Mouse (Mus musculus): Measurements from ENCODE around the gene Olfr311.
A peak's percentile ranks its signal among the peaks of the same experiment; 100 is the strongest.
"Not testable (repeated sequence)": the region's sequence is repeated elsewhere in the genome, so short reads cannot be mapped to it uniquely, and the experiment has no call there.

Gene Olfr311

DNA sequence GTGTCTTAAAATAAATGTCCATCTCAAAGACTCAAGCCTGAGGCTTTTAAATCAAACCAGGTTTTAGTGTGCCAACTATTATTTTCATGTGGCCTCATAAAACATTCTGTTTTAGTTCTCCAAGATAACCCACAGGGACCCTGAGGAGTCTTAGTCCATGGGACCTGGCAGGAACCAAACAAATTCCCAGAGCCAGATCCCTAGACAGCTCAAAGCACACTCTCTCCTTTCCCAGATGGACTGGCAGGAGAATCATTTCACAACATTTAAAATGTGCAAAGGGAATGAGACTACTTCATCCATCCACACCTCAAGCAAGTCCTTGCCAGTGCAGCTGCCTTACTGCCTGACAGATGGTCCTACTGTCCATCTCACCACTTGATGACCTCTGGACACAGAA lies at the start of gene Olfr311:
Gene Olfr311, plus strand, starts transcription at position 301 of the 400 bp plus-strand sequence.
- DNase-seq: not testable (repeated sequence)

GRCm38 (mm10) chr11:58789532-58789931 lies 49.5 kb upstream of the Olfr311 start:
- DNase-seq: no peak

DNA sequence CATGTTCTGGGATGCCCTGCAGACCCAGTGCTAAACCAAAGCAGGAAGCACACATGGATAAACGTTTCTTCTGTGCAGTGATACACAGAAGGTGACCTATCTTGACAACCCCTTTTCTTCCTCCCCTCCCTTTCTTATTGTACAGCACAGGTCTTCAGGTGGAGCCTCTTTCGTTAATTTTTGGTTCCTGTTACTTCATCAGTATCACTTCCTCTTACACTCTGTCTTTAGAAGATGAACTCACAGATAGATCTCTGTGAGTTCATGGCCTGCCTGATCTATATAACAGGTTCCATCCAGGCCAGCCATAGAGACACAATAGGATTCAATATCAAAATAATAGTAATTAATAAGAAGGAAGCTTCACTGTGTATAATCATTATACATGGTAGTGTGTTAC lies 49.0 kb upstream of the Olfr311 start:
- no peak for DNase-seq

DNA sequence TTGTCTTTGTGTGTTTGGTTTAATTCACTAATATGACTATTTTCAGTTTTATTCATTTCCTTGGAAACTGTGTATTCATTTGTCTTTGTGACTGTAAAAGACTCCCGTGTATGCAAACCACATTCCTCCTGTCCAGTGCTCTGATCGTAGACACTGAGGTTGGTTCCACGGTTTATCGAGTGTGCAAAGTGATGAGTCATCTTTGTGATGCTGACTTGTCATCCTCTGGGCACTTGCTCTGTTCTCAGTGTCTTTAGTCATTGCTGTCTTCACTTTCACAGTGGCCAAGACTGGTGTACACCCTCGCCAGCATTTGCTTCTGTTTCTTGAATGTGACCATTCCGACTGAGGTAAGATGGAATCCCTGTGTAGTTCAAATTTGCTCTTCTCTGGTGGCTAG lies 48.4 kb upstream of the Olfr311 start:
- DNase-seq: no peak

- DNase-seq: peak; percentile 42
These were observed 43.2 kb upstream of the Olfr311 start for GRCm38 (mm10) chr11:58795856-58796255.

DNA sequence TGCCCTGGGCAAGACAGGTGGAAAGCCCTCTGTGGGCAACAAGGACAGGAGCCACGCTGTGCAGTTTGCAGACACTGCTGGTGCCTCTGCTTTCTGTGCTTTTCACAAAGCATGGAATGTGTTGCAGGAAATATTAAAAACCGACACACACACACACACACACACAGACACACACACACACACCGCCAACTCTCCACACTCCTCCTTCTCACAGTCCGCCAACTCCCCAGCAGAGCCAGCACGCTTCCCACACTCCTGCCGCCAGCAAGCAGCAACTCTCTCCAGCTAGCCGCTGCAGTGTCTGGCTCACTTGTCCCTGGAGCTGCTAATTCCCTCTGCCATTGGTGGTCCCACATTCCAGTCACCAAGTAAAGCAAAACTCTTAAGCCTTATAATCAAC lies 42.2 kb upstream of the Olfr311 start:
- no peak for DNase-seq

GRCm38 (mm10) chr11:58799747-58800146 lies 39.3 kb upstream of the Olfr311 start:
- DNase-seq: no peak

DNA sequence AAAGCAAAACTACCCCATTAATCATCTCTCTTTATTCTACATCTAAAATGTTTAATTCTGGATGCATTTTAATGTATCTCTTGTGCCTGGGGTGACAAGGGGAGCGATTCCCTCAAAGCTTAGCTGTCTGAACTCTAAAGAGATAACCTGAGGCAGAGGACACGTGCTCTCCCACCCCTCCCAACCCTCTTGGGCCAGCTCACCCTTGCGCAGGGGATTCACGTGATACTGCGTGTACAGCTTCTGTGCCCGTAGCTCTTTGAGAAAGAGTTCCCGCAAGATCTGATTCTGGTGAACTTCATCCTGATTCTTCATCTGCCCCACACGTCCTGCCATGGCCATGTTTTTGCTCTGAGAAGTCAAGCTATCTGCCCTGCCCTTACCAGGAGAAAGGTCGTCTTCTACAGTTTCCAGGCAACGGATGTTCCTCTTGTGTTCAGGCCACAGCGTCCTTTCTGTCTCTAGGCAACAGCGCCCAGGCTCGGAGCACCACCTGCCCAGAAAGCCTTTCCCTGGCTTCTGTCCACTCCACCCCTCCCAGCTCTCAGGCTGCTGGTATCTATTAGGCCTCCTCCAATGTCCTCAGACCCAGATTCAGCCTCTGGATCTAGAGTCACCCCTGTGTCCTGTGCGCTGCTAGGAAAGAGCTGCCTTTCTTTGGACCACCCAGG lies 37.4 kb upstream of the Olfr311 start, which contains the start of gene Fam183b:
Gene Fam183b, minus strand, starts transcription at position 403 of the 671 bp plus-strand sequence.
- DNase-seq: no peak

GRCm38 (mm10) chr11:58803871-58804270 lies 35.2 kb upstream of the Olfr311 start:
- DNase-seq: no peak

DNA sequence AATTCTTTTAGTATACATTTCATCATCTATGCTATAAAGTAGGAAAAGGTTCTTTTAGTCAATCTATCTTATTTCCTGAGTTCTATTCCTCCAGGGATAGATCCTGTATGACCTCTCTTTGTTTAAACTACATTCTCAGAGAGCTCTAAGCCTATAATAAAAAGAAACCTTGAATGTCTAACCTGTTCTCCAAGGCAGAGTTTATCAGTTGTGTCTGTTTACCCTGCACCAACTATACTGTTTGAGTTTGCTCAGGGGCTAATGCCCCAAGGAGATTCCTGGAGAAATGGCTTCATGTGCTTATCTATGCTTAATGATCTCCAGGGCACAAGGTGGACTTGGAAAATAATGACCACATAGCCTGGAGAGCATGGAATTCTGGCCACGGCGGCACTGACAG lies 34.7 kb upstream of the Olfr311 start:
- no peak for DNase-seq

GRCm38 (mm10) chr11:58812001-58812400 lies 27.1 kb upstream of the Olfr311 start:
- no peak for DNase-seq

DNA sequence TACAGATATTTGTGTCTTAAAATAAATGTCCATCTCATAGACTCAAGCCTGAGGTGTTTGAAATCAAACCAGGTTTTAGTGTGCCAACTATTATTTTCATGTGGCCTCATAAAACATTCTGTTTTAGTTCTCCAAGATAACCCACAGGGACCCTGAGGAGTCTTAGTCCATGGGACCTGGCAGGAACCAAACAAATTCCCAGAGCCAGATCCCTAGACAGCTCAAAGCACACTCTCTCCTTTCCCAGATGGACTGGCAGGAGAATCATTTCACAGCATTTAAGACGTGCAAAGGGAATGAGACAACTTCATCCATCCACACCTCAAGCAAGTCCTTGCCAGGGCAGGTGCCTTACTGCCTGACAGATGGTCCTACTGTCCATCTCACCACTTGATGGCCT lies 24.4 kb upstream of the Olfr311 start, which contains the start of gene Olfr313:
Gene Olfr313, plus strand, starts transcription at position 301 of the 400 bp plus-strand sequence.
- not testable (repeated sequence) for DNase-seq

DNA sequence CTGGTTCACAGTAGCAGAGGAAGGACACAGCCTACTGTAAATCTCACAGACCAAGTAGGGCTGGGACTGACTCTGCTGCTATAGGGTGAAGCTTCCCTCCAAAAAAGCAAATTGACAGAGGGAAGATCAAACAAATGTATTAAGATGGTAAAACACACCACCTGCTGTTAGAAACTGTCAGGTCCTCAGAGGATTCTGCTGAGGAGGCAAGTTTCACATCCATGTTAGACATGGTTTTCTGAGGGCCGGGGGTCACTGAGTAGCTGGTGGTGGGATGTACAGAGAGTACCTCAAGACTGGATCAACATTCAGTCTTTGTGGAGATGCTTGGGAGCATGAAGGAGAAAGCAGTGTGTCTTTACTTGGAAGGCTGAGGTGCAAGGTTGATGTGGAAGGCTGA lies 23.4 kb upstream of the Olfr311 start:
- no peak for DNase-seq

- not testable (repeated sequence) for DNase-seq
These were observed 10.1 kb upstream of the Olfr311 start, which contains the start of gene Olfr312 for GRCm38 (mm10) chr11:58828937-58829336. Olfr312 (plus strand) TSS chr11:58829237.

DNA sequence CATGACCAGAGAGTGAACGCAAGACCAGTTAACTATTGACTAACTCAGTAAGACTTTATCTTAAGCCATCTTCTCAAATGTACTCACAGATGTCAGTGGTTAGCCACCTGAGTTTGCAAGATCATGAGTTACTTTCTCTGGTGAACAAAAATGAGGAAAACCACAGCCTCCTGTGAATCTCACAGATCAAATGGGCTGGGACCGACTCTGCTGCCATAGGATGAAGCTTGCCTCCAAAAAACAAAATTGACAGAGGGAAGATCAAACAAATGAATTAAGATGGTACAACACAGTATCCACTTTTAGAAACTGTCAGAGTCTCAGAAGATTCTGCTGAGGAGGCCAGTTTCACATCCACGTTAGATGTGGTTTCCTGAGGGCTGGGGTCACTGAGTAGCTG lies 9.3 kb upstream of the Olfr311 start:
- peak; percentile 55 for DNase-seq

GRCm38 (mm10) chr11:58832541-58832940 lies 6.5 kb upstream of the Olfr311 start:
- peak; percentile 72 for DNase-seq

- DNase-seq: peak; percentile 84
These were observed 7.9 kb downstream of the Olfr311 start, which contains the start of gene Gm12258 for GRCm38 (mm10) chr11:58846919-58847461. Gm12258 (plus strand) TSS chr11:58847158.

DNA sequence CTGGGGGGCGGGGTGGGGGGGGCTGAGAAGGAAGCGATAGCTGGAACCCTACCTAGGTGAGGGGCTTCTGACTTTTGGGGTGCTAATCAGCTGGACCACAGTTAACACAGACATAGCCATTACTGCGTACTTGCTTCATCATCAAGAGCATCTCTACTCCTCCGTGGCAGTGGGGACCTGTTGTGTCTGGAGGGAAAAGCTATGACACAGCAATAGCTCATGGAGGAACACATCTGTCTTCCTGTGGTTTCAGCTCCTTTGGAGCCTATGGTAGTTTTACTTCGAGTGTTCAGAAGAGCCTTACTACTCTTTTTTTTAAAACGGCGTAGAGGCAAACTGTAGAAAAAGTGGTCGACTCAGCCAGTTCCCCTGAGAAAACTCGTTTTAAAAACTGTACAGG lies 8.6 kb downstream of the Olfr311 start:
- DNase-seq: no peak

GRCm38 (mm10) chr11:58849731-58850130 lies 10.7 kb downstream of the Olfr311 start:
- DNase-seq: no peak

- DNase-seq: no peak
These were observed 21.7 kb downstream of the Olfr311 start for GRCm38 (mm10) chr11:58860744-58861143.

- DNase-seq: peak; percentile 91
These were observed 28.2 kb downstream of the Olfr311 start, which contains the start of gene 2810021J22Rik for GRCm38 (mm10) chr11:58867039-58867953. 2810021J22Rik (plus strand) TSS chr11:58867216.

DNA sequence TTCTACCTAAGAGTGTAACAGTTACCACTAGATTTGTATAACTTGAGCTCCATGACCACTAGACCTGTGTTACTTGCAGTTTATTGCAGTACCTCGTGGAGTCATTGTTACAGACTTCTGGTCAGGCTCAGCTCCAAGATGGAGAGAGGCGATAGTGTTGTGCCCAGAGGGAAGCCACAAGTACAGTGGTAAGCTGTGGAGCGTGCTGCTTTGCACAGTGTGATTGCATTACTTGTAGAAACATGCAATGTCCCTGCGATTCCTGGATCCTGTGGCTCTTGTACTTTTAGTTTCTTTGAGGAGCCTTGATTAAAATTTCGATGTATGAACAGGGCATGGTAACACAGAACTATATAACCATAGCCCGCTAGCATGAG lies 28.9 kb downstream of the Olfr311 start:
- no peak for DNase-seq

DNA sequence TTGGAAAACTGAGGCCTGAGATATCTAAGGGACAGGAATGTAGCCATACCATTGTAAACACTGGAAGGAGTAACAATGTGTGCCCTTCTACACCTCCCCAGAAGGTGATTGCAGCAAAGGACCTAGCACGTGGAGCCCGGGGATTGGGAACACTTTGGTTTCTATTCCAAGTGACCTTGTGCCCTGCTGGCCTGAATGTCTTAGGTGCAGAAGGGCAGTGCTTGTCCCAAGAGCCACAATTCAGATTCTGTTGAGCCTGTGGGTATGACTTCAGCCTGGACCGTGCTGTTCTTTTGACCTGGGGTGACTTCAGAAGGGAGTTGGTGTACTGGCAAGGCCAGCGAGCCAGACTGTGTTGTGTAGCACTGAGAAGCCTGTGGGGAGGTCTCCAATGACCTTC lies 31.9 kb downstream of the Olfr311 start:
- DNase-seq: no peak
